Mouse (Mus musculus) heart, adult 9 months (tissue): ENCODE measurements at regions not wholly inside any gene's neighbourhood (a gene's known extent, or its start where the extent isn't known, plus 50 kb on each side); places are given as distances from the start of the nearest gene placed in this dataset.
"Not testable (repeated sequence)": the region's sequence is repeated elsewhere in the genome, so short reads cannot be mapped to it uniquely, and the experiment has no call there.

Experiments
- DNase-seq, 2 experiments: peaks; one replicate each; pipeline ENCODE4 v3.0.0; 2022; ENCODE audit warnings: low spot score in 2 of 2

DNA sequence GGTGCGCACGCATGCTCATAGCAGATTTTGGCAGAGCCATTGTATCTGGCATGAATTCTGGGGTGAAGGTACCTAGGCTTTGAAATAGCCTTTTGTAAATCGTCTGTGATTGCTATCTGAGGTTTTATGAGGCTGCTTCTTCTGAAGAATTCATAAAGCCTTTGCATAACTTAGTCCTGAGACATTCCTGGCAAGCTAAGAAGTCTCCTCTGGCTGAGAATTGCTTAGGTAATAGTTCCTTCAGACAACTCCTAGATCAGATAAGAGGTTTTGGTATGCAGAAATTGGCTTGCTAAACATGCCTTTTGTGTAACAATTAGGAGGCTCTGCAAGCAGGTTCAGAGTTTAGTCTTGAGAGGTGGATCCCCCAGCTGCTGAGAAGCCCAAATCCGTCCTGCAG is 82.7 kb downstream of the Pmp22 start:
- DNase-seq = no peak

DNA sequence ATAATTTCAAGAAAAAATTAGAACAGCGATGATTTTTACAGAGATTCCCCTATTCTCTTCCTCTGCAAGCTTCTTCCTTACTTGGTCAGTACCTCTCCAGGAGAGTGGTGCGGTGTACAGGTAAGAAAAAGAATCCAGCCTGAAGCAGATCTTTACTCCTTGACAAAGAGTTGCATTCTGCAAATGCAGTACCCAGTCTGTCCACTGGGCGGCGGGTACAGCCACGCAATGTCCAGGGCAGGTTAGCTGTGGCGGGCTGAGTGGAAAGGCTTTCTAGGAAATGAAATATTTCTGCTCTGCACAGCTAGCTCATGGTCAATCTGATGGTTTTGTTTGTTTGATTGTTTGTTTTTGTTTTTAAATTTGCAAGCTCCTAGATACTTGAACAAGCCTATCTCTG is 84.3 kb downstream of the Pmp22 start:
- DNase-seq = peak; percentile 10 to 49

DNA sequence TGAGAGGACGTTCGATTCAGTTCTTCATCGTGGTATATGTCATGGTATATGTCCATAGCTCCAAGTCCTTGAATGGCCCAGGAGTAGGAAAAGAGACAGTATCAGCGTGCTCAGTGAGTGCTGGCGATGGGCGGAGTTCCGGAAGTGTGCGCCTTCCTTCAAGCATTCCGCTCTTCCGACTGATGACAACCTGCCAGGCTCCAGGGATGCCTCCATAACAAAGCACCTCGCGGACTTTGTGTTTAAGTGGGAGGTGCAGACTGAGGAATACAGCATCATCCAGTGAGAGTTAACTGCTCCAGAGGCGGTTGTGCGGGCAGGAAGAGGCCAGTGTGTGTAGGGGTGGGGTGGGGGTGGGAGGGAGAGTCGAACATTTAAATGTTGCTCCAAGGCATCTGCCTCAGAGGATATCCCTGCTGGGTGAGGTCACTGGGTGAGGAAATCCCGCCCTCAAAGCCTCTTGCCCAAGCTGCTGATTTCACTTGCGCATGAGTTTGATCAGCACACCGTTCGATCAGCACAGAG is 85.2 kb downstream of the Pmp22 start:
- DNase-seq = no peak

DNA sequence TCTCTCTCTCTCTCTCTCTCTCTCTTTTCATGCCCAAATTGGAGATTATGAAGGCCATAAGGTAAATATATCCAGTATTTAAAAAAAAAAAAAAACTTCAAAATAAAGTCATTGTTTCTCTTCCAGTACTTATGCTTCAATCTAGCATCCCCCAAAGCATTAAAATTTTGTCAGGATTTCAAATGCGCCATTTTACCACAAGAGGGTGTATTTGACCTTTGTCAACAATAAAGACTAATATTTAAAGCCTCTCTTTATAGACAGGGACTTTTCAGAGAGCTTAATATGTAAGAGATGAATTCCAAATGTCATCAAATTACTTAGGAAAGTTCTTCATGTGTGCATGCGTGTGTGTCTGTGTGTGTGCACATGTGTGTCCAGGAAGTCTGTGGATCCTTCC is 87.2 kb downstream of the Pmp22 start:
- no peak for DNase-seq

DNA sequence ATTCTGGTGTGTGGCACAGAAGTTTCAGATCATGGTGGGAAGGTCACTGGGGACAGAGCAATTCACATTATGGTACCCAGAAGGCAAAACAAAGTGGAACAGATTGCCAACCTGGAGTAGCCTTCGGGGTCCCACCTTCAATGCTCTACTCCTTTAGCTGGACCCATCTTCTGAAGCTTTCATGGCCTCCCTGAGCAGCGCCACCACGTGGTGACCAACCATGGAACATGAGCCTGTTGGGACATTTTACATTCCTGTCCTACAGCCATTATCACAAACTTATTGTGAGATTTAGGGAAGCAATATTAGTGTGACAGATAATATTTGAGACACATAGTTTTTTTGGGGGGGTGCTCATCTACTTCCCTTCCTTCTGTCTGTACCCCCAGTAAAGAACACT is 88.3 kb downstream of the Pmp22 start:
- no peak for DNase-seq

DNA sequence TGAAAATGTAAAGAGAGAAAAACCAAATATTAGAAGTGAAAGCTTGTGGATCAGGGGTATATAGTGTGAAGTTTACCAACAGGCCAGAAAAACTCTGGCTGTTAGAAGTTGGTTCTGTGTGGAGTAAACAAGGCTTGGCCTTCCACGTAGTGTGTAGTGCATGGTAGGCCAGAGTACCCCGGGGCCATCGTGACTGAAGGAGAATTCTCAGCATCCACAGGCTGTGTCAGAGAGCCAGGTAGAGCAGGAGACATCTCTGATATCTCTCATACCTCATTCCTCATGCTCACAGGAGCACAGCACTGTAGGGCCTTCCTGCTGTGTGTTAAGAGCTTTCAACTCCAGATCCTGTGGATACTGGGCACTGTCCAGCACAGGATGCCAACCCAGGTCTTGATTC is 97.7 kb downstream of the Pmp22 start:
- no peak for DNase-seq

DNA sequence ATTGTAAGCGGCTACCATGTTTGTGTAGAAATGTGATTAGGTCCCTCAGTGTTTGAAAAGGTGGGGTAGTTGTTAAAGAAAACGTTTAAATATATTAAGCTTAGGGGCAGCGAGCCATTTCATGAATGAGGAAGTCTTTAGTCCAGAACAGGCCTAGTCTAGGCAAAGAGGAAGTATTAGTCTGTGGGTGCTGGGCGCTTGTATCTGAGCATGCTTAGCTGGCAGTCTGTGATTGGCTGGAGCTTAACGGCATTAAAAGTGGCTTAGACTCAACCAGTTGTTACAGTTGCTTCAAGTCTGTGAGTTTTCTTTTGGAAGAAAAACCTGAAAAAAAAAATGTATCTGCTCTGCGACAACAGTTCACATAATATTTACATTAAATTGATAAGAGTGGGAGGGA is 102.0 kb downstream of the Pmp22 start:
- DNase-seq = peak in 1 of 2 experiments; percentile 16

DNA sequence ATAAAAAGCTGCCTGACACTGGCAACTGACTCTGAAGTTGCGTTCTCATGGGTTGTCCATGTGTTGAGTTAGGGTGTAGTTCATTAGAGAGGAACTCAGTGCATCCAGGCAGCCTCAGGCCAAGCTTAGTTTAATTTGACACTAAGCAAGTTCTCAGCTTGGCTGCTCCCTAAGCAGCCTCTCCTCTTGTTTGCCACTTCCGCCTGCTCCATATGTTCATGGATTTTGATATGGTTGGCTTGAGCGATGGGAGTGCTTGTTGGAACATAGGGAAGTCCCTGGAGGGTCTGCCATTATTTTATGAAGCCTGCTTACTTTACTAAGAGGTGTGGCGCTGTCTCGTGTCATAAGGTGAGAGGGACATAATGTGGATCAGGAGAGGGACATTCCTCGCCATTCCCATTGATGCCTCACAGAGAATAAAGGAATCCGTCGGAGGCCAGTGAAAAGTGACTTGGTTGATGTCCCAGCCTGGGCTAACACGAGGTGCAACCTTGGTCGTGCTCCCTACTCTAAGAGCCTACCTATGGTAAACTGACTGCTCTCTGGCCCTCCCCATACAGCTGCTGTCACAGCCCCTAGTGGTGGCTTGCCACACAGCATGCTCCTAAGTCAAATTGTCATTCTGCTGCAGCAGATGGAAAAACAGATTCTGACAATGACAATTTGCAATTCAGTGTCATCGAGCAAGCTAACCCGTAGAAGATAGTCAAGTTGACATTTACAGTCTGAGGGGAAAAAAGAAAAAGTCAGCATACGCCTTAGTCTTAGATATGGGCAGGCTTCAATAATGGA is 104.6 kb downstream of the Pmp22 start:
- DNase-seq = no peak

DNA sequence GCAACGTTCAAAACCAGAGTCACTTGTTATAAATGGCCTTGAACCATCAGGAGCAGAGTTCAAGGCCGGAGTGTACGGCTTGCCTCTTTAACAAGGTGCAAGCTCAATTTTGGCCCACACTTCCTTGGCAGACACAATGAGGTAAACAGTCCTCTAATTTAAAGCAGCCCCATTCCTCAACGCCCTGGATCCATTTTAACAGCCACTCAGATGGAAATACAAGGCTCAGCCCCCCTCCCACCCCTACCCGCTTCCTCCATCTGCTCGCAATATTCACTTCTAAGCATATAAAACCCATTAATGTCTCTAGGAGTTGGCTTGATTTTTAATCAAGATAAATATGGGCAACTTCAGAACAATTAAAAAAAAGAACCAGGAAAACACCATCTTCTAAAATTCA is 105.7 kb downstream of the Pmp22 start:
- no peak for DNase-seq

DNA sequence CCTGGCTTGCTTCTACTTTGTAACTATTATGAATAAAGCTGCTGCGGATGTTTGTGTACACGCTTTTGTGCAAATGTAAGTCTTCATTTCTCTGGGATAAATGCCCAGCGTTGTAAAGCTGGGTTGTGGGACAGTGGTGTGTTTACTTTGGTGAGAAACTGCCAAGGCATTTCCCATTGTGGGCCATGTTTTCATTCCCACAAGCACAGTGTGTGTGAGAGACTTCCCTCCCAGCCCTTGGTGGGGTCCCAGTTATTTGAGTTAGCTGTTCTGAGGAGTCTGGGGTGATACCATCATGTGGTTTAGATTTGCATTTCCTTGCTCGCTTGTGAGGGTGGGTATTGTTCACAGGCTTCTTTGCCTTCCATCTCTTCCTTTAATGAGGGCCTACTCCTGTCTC is 109.9 kb downstream of the Pmp22 start:
- DNase-seq = no peak

DNA sequence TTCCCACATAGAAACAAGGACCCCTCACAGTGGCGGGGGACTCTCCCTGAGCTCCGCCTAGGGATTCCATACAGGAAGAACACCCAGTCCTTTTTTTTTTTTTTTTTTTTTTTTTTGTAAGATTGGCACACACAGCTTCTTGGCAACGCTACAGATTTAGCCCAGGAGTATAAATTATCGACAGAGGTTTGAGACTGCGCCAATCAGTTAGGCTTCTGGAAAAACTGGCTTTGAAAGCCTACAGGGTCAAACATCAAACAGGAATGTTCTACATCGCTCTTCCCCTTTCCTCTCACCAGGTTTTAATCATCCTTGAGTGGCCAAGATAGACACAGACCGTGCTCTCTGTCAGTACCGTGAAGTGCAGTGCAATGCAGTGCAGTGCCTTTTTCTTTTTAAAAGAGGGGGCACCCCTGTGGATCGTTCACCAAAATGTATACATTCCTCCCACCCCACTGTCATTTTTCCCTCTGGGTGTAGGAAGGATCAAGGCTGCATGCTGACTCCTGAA is 115.2 kb downstream of the Pmp22 start:
- DNase-seq = no peak

DNA sequence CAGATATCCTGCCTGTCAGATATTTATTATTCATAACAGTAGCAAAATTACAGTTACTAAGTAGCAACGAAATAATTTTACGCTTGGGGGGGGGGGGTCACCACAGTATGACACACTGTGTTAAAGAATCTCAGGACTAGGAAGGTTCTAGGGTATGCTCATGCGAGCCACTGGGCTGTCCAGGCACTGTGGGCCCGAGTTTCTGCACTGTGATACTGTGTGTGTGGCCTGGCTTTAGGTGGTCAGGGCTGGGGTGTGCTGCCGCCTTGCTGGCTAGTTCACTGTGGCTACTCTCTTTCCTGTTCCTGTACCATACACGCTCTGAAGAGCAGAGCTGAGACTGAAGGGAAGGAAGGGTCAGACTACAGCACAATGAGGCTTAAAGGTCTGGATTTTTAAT is 116.3 kb downstream of the Pmp22 start:
- DNase-seq = no peak

DNA sequence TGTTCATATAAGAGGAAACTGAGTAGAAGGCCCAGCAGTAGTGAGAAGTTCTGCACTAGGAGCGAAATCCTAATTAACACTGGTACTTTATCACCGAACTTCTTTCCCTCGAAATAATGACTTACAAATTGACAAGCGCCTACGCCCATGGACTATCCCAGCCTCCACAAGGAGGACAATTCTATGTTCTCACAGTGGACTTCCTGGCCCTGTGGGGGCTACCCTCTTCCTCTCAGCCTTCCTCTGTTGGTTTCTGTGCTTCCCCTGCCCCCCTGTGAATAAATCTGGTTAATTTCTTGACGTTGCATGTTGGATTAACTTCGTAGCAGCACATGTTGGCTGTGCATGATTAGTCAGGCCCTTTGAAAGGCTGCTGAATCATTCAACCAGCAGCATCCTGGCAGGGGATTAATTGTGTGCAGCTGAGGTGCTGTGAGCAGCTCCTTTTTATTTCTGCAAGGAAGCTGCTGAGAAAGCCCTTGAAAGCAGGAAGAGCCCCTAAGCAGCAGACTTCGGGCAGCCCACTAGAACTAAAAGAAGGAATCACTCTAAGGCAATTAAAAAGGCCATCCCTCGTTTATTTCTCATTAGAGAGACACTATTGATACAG is 117.4 kb downstream of the Pmp22 start:
- DNase-seq = no peak

DNA sequence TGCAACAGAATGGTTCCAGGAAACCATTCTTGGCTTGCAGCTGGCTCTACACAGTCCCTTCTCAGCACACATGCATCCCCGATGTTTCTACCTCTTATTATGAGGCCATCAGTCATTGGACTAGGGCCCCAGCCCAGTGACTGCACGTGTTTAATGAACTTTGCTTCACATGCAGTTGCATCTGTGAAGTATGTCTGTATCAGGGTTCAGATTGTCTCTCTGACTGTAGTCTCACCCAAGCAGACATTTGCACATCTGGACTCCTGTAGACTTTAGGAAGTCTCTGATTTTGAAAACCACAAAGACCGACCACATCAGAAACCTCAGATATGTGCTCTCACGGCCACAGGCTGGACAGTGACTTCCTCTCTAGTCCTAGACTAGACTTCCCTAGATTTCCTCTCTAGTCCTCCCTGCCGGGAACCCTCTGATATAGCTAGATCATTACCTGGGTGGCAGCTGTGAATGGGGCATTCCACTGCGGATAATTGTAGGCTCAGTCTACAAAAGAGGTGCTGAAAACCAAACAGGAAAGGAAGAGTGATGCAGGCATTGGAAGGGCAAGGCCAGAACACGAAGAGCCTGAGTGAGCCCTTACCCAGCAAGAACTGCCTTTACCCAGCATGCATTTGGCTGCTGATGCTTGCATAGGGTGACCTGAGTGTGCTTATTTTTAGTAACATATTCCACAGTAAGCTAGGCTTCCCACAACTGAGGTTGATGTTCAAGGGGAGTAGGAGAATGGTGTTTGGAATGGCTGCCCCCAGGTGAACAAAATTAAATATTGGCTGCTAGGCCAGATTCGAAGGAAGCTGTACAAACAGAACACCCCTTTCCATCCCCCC is 123.5 kb downstream of the Pmp22 start:
- no peak for DNase-seq

DNA sequence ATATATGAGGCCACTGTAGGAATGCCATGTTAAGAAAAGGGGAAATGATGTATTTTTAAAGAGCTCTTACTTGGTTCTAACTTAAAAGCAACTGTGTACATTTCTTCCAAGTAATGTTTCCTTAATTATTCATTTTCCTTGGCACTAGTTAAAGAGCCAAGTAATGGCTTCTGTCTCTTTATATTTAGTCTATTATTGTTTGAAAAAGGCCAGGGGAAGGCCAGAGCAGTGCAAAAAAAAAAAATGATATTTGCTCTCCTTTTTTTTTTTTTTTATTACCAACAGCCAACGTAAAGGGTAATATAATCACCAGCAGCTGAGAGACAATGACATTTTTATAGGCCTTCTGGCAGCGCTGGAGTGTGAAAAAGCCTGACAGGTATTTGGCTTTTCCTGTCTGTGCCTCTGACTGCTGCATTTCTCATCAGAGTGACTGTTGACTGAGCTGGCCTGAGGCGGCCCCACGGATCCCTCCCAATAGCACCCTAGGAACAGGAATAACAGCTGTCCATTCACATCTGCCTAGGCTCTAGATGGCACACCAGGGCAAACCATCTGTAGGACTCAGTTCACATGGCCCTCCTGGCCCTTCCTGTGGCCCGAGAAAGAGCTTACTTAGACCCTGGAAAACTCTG is 124.3 kb downstream of the Pmp22 start:
- peak in 1 of 2 experiments; percentile 31 for DNase-seq

DNA sequence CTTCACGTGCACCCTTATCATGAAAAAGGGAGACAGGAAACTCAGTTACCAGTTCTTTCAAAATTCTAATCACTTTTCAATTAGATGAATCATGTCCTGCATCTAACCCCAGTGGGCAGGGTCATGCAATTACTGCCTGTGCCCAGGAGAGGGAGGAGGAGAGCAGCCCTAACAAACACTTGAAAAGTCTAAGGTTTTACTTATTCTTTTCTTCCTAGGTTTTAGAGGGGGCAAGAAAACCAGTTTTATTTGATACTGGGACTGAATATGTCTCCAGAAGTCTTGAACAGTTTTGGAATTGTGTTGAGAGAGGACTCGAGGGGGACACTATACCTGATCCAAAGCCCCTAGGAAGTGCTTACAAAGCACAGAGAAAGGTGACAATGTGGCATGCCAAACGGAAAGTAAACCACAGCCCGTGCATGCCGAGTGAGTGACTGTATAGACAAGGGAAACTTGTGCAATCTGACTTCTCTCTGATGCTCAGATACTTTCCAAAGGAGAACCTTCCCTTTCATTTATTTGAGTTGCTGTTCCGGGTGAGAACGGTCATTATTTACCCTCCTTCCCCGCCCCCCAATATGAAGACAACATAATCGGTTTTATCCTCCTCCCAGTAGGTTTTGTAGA is 135.8 kb downstream of the Pmp22 start:
- DNase-seq = no peak

DNA sequence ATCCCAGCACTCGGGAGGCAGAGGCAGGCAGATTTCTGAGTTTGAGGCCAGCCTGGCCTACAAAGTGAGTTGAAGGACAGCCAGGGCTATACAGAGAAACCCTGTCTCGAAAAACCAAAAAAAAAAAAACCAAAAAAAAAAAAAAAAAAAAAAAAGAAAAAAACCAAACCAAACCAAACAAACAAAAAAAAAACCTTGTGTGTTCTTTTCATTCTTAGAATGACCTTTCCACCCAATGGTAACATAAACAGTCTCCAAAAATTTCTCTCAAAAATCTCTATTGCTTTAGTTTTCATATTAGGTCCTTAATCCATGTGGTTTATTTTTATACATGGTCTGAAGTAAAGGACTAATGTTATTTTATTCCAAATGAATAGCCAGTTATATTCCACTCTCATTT is 137.5 kb downstream of the Pmp22 start:
- not testable (repeated sequence) for DNase-seq

DNA sequence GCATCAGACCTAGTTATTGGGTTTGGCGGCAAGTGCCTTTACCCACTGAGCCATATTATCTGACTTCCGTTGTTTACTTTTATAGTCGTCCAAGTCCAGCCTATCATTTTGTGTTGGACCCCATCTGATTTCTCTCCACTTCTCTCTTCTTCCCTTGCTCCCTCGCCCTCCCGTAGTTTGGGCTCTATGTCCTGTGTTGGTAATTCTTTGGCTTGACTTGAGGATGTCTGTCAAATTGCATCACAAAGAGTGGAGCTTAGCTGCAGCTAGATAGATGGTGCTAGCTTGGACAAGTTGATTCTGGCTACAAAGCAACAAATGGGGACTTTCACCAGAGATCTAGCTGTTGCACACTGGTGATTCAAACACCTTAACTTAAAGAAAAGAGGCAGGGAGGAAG is 147.9 kb downstream of the Pmp22 start:
- no peak for DNase-seq

DNA sequence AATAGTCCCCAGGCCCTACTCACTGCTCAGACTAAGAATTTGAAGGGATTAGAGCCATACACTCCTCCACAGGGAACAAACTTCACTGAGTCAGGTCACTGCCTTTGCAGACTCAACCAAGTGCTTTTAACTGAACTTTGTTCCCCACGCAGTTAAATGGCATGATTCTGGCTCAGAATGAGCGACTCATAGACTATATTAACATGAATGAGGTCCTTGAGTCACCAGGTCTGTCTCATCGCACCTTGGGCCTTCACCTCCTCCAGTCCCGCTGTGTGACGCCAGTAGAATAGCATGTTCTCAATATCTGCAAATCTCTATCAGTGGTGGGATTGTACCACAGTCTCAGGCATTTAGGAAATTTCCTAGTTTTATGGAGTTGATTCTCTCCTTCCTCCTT is 153.1 kb downstream of the Pmp22 start:
- no peak for DNase-seq

DNA sequence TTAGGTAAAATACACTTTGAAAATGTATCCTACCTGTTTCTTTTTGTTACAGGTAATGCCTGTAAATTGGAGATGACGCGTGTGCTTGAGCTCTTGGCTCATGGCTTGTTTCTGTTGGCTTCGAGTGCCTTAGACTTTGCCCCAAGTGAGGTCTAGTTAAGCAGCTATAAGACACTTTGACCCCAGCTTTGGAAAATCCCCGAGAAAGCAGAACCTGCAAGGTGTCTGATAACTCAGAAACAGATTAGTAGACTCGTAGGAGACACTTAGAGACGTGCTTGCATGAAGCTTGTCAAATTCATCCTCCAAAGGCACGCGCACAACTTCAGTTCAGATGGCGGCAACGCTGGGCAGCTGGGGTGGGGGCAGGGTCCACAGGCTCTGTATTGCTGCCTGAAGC is 153.8 kb downstream of the Pmp22 start:
- no peak for DNase-seq

DNA sequence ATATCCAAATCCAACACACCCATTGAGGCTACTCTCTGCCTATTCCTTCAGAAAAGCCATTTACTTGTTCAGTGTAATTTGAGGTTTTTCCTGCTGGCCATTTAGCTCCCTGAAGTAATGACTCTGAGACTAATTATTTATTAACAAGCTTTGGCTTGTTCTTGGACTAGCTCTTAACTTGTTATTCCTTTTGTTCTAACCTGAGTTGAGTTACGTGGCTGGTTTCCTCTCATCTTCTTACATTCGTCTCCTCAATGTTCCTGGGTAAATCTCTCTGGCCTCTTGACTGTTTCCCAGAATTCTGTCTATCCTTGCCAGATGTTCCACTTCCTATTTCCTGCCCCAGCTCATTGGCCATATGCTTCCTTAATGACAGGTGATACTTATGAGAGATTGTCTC is 157.2 kb downstream of the Pmp22 start:
- no peak for DNase-seq
